Mouse (Mus musculus) stomach, embryonic 16.5 days (tissue): Measurements from ENCODE around the gene Sertad1. TPM values are rescaled to one million over a fixed set of nuclear protein-coding genes. Genes with fewer than 3 reads are reported as not detected.

Experiments
- ATAC-seq: fragments of 200-750 bp; cut with Nextera tagmentation; 2 replicates; pipeline ENCODE4 v1.8.0; 2017; ENCODE audit warnings: moderate number of reproducible peaks, moderate TSS enrichment; ENCODE audit not compliant: insufficient read depth, low FRiP score
- H3K27ac ChIP-seq: fragments of 300-500 bp; sonication (generic); 2 replicates; pipeline ENCODE4 v1.5.1; 2014; ENCODE audit warnings: low read length
- H3K27me3 ChIP-seq: fragments of 300-500 bp; sonication (generic); 2 replicates; pipeline ENCODE4 v1.6.1; 2014; ENCODE audit warnings: low read length, control low read depth, mixed read lengths; ENCODE audit not compliant: control insufficient read depth, insufficient read depth
- H3K36me3 ChIP-seq: fragments of 300-500 bp; sonication (generic); 2 replicates; pipeline ENCODE4 v1.6.1; 2014; ENCODE audit warnings: low read length; ENCODE audit not compliant: control insufficient read depth, insufficient read depth
- H3K4me1 ChIP-seq: fragments of 300-500 bp; sonication (generic); 2 replicates; pipeline ENCODE4 v1.6.1; 2014; ENCODE audit warnings: low read length, control low read depth, mixed read lengths; ENCODE audit not compliant: control insufficient read depth, insufficient read depth
- H3K4me2 ChIP-seq: fragments of 300-500 bp; sonication (generic); 2 replicates; pipeline ENCODE4 v1.6.1; 2014; ENCODE audit warnings: low read depth, low read length, mixed read lengths
- H3K4me3 ChIP-seq: fragments of 300-500 bp; sonication (generic); replicated peaks from 2 replicates; pipeline ENCODE4 v1.5.1; 2014; ENCODE audit warnings: mild to moderate bottlenecking, low read length
- H3K9ac ChIP-seq: fragments of 300-500 bp; sonication (generic); 2 replicates; pipeline ENCODE4 v1.6.1; 2014; ENCODE audit warnings: low read length
- H3K9me3 ChIP-seq: fragments of 300-500 bp; sonication (generic); replicated peaks from 2 replicates; pipeline ENCODE4 v1.6.1; 2016; ENCODE audit warnings: low read length, control low read depth; ENCODE audit not compliant: control insufficient read depth
- WGBS: fragments of 180-500 bp; shearing (Covaris S2); extraction: QIAGEN DNeasy Blood & Tissue Kit; methylation state at CpG from one replicate; pipeline ENCODE4 v1.1.7; 2014; 5-methylcytosine and 5-hydroxymethylcytosine counted together
- polyA plus RNA-seq: library from polyadenylated mRNA; unstranded; fragments of >200 nt; fragmentation: Nextera tagmentation; extraction: Ambion mirVana; gene quantifications from 2 replicates; pipeline ENCODE4 v1.2.1, GENCODE M21; 2015

The Sertad1 gene
- polyA plus RNA-seq, 1 experiment from 2014 or later: 42.0 TPM

DNA sequence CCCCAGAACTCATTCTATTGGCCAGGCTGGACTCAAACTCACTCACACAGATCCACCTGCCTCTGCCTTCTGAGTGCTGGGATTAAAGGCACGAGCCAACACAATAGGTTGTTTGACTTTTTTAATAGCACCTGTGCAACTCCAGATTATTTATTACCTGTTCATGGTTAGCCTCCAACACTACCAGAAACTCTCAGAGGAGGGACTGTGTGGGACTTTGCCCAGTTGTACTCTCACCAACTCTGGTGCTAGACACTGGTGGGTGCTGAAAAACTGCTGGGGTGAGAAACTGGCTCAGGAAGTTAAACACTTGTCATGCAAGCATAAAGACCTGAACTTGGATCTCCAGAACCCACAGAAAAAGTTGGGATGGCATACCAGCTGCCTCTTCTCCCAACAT, 7.0 kb upstream of the Sertad1 start:
- no peak for ATAC-seq
- H3K9ac ChIP-seq: no peak overlapping the region
- peaks cover 26% of the 10 kb centered on the region for H3K4me1 ChIP-seq

DNA sequence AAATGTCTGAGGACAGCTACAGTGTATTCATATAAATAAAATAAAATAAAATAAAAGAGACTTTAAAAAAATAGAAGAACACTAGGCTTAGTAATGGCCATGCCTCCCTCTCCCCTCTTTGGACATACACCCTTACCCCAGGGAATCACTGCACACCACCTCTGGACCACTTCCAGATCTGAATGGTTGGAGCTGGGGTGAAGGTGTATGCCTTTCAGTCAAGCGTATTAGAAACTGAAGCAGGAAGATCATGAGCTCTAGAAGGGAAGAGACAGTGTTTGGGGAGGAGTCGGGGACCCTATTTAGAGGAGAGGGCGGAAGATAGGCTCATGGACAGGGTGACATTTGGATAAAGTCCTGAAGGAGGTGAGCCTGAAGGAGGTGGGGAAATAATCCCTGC, 6.2 kb upstream of the Sertad1 start:
- ATAC-seq: no peak

More for the DNA sequence above, 7.0 kb upstream of the Sertad1 start:
- 61% methylated on average over 1 of the region's 1 CpGs for WGBS
- Histone ChIP-seq H3K27me3 (no peaks in the 10 kb centered on the region), H3K9me3 (no peaks in the 10 kb centered on the region), H3K4me2 (peak overlapping the region; percentile 64; the same call in 1 of the 2 replicates), H3K4me3 (no peak overlapping the region), H3K36me3 (peaks cover 10% of the 10 kb centered on the region), H3K27ac (peak overlapping the region; percentile 90; the same call in 1 of the 2 replicates)

DNA sequence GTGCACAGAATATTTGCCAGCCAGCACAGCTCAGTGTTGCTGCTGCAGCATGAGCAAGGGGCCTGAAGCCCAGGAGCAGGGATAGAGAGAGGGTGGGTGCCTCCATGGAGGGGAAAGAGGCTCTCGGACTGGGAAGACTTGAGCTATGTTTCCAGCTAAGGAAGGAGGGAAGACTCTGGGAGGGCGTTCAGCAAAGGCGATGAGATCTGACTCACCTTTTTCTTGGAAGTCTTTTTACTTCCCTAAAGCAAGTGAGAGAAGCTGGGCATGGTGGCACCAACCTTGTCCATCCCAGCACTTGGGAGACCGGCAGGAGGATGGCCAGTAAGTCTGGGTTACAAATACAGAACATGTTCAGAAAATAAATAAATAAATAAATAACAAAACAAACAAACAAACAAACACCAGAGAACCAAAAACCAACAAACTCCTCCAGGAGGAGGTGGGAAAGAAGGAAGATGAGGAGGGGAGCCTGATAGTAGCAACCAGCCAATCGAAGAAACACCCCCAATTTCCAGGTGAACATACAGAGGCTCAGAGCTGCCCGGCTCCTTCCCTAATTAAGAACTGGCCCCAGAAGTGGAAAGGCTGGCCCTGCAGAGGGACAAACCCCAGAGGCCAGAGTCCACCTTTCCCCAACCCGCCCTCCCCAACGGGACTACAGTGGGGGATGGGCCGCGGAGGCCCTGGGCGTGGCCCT, 5.6 kb upstream of the Sertad1 start:
- peak overlapping the region; percentile 64 for H3K4me2 ChIP-seq
- no peaks in the 10 kb centered on the region for H3K9me3 ChIP-seq
- peak overlapping the region; percentile 90 for H3K27ac ChIP-seq
- peak overlapping the region; percentile 41 for H3K4me3 ChIP-seq
- H3K36me3 ChIP-seq: peaks cover 10% of the 10 kb centered on the region
- WGBS: 7% methylated on average over 11 of the region's 11 CpGs
- H3K9ac ChIP-seq: peak overlapping the region; percentile 75
- H3K4me1 ChIP-seq: peaks cover 26% of the 10 kb centered on the region
- no peak for ATAC-seq
- H3K27me3 ChIP-seq: no peaks in the 10 kb centered on the region

More for the DNA sequence above, 6.2 kb upstream of the Sertad1 start:
- H3K9ac ChIP-seq: peak overlapping the region; percentile 75
- H3K4me3 ChIP-seq: peak overlapping the region; percentile 41
- H3K4me1 ChIP-seq: peaks cover 26% of the 10 kb centered on the region
- no peaks in the 10 kb centered on the region for H3K27me3 ChIP-seq
- H3K4me2 ChIP-seq: peak overlapping the region; percentile 64
- no peaks in the 10 kb centered on the region for H3K9me3 ChIP-seq
- H3K27ac ChIP-seq: peak overlapping the region; percentile 90
- 61% methylated on average over 3 of the region's 3 CpGs for WGBS
- peaks cover 10% of the 10 kb centered on the region for H3K36me3 ChIP-seq

DNA sequence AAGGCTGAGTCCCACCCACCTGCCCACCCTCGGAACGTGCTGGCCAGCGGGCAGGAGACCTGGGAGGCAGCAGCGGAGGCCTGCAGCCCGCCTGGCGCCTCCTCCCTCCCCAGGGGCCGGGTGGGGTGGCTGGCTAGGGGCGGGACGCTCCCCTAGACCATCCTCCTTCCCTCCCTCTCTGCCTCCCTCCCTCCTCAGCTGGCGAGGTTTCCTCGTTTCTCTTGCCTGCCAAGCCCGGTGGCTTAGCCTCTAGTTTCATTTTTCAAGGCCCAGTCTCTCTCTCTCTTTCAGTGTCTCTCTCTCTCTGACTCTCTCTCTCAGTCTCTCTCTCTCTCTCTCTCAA, 5.1 kb upstream of the Sertad1 start:
- Histone ChIP-seq H3K4me2 (peak overlapping the region; percentile 64), H3K27me3 (no peaks in the 10 kb centered on the region), H3K9ac (peak overlapping the region; percentile 75), H3K4me3 (peak overlapping the region; percentile 41), H3K36me3 (peaks cover 5% of the 10 kb centered on the region), H3K9me3 (no peaks in the 10 kb centered on the region), H3K4me1 (peaks cover 26% of the 10 kb centered on the region), H3K27ac (peak overlapping the region; percentile 90)
- 0% methylated on average over 6 of the region's 12 CpGs for WGBS
- ATAC-seq: peak; percentile 98

DNA sequence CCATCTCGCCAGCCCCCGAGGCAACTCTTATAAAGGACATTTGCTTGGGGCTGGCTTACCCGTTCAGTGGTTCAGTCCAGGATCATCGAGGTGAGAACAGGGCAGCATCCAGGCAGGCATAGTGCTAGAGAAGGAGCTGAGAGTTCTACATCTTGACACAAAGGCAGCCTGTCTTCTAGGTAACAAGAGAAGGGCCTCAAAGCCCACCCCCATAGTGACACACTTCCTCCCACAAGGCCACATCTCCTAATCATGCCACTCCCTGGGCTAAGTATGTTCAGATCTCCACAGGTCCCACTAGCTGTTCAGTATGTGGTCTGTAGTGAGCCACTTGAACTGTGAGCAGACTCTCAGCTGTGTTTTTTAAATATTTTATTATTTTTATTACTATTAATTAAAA, 2.9 kb upstream of the Sertad1 start:
- Histone ChIP-seq H3K9me3 (no peaks in the 10 kb centered on the region), H3K4me2 (no peak overlapping the region), H3K4me1 (peaks cover 23% of the 10 kb centered on the region), H3K36me3 (no peaks in the 10 kb centered on the region), H3K27ac (no peak overlapping the region), H3K27me3 (no peaks in the 10 kb centered on the region), H3K9ac (no peak overlapping the region), H3K4me3 (no peak overlapping the region)
- 85% methylated on average over 4 of the region's 4 CpGs for WGBS
- ATAC-seq: no peak

DNA sequence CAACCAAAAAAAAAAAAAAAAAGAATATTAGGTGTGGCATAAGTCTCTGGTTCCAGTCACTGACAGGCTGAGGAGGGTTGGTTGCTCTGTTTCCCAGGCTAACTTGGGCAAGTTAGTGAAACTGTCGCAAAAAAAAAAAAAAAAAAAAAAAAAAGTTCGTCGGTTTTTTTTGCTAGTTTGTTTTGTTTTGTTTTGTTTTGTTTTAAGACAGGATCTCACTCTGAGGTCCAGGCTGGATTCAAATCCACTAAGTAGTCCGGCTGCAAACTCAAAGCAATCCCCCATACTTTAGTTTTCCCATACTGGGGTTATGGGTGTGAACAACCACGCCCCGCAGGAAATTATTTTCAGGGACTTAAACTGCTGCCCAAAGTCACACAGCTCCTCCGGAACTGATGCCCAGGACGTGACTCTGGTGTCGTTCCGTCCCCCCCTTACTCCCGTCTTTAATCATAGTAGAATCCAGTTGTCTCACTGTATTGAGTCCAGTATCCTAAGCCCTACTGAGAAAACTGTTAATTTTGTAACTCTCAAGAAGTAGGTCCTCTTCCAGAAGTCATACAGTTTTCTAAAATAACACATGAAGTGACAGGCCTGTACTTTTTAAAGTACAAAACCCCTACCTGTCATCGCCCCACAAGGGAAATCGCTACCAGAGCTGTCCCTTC, 474 bp upstream of the Sertad1 start:
- Histone ChIP-seq H3K4me2 (peak overlapping the region; percentile 92), H3K36me3 (no peaks in the 10 kb centered on the region; the same call in 1 of the 2 replicates), H3K9ac (peak overlapping the region; percentile 71), H3K27me3 (no peaks in the 10 kb centered on the region), H3K4me3 (peak overlapping the region; percentile 84), H3K4me1 (peaks cover 32% of the 10 kb centered on the region), H3K27ac (peak overlapping the region; percentile 99), H3K9me3 (no peaks in the 10 kb centered on the region)
- WGBS: 3% methylated on average over 13 of the region's 13 CpGs
- no peak for ATAC-seq

DNA sequence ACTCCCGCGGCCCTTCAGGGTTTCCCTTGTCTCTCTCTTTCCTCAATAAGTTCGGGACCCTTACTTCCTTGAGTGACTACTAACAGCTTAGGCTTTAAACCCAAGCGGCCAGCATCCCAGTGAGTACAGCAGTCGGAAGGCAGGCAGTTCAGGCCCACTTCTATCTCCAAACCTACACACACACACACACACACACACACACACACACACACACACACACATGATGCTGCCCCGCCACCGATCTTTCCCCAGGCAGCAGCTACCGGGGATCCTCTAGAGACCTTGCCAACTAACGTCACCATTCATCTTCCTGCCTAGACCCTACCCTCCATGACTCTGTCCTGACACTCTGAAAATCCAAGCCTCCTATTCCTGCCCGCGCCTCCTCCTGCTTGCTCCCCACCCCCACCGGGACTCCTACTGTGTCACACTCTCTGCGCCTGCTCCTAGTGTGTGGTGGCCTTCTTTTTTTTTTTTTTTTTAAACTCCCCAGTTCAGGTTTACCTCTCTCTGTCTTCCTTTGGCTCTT, 1.1 kb downstream of the Sertad1 start:
- no peaks in the 10 kb centered on the region for H3K27me3 ChIP-seq
- peak overlapping the region; percentile 93 for H3K9ac ChIP-seq
- peak overlapping the region; percentile 92 for H3K4me2 ChIP-seq
- H3K36me3 ChIP-seq: no peaks in the 10 kb centered on the region; the same call in 1 of the 2 replicates
- no peak for ATAC-seq
- peak overlapping the region; percentile 99 for H3K27ac ChIP-seq
- peak overlapping the region; percentile 84 for H3K4me3 ChIP-seq
- WGBS: 3% methylated on average over 13 of the region's 13 CpGs
- H3K4me1 ChIP-seq: peaks cover 30% of the 10 kb centered on the region
- H3K9me3 ChIP-seq: no peaks in the 10 kb centered on the region

DNA sequence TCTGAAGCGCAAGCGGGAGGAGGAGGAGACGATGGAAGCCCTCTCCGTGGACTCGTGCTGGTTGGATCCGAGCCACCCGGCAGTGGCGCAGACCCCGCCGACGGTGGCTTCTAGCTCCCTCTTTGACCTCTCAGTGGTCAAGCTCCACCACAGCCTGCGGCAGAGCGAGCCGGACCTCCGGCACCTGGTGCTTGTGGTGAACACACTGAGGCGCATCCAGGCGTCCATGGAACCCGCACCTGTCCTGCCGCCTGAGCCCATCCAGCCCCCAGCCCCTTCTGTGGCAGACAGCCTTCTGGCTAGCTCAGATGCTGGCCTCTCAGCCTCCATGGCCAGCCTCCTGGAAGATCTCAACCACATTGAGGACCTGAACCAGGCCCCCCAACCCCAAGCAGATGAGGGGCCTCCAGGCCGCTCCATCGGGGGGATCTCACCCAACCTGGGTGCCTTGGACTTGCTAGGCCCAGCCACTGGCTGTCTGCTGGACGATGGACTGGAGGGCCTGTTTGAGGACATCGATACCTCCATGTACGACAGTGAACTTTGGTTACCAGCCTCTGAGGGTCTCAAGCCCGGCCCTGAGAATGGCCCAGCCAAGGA, 2.7 kb downstream of the Sertad1 start:
- WGBS: 91% methylated on average over 25 of the region's 25 CpGs
- H3K4me1 ChIP-seq: peaks cover 30% of the 10 kb centered on the region
- peak overlapping the region; percentile 97; the same call in 1 of the 2 replicates for H3K27ac ChIP-seq
- no peak overlapping the region for H3K4me3 ChIP-seq
- H3K9ac ChIP-seq: peak overlapping the region; percentile 69; the same call in 1 of the 2 replicates
- no peaks in the 10 kb centered on the region for H3K27me3 ChIP-seq
- no peak for ATAC-seq
- no peaks in the 10 kb centered on the region; the same call in 1 of the 2 replicates for H3K36me3 ChIP-seq
- H3K9me3 ChIP-seq: no peaks in the 10 kb centered on the region
- H3K4me2 ChIP-seq: no peak overlapping the region

DNA sequence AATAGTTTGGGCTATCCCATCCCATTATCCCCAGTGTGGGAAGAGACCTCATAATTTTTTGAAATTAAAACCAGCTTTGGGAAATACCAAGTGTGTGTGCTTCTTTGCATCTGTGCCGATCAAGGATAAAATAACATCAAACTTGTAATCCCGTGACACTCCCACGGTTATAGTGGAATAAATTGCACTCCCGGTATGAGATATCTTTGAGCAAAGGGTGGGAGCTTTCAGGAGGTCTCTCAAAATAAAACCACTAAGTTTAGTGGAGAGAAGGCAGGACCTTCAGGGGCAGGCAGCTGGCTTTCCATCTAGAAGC, 3.5 kb downstream of the Sertad1 start:
- Histone ChIP-seq H3K27ac (peak overlapping the region; percentile 97), H3K4me1 (peaks cover 30% of the 10 kb centered on the region), H3K9ac (peak overlapping the region; percentile 69), H3K36me3 (no peaks in the 10 kb centered on the region; the same call in 1 of the 2 replicates), H3K4me2 (peak overlapping the region; percentile 47), H3K4me3 (peak overlapping the region; percentile 47), H3K9me3 (no peaks in the 10 kb centered on the region), H3K27me3 (no peaks in the 10 kb centered on the region)
- 26% methylated on average over 4 of the region's 4 CpGs for WGBS
- no peak for ATAC-seq
